Mouse (Mus musculus): Measurements from ENCODE around the gene Actg1. TPM values are rescaled to one million over a fixed set of nuclear protein-coding genes. Genes with fewer than 3 reads are reported as not detected.
"Not testable (repeated sequence)": the region's sequence is repeated elsewhere in the genome, so short reads cannot be mapped to it uniquely, and the experiment has no call there.

Actg1 gene
- polyA plus RNA-seq, 1 experiment from 2014 or later, result 1,592 TPM

- H3K4me2 ChIP-seq, result peak overlapping the region; percentile 95
- peak; percentile 86 for DNase-seq (ENCODE audit: low spot score)
- H3K27ac ChIP-seq (ENCODE audit: low read depth, low read length), result peak overlapping the region; percentile 99
- peaks cover 58% of the 10 kb centered on the region for H3K4me1 ChIP-seq (replicated peaks; ENCODE audit: control insufficient read depth, insufficient read depth, low read length)
- WGBS, result under 1% methylated on average over 68 of the region's 68 CpGs
- peaks cover 11% of the 10 kb centered on the region for H3K36me3 ChIP-seq (ENCODE audit: control insufficient read depth, insufficient read depth, low read length)
- H3K9ac ChIP-seq (ENCODE audit: low read depth, low read length), result peak overlapping the region; percentile 100
- peak overlapping the region; percentile 100 for H3K4me3 ChIP-seq (ENCODE audit: low read depth, low read length)
- H3K9me3 ChIP-seq (ENCODE audit: control insufficient read depth, low read length), result no peaks in the 10 kb centered on the region
- peak; percentile 35 for ATAC-seq (replicated peaks; ENCODE audit: low FRiP score)
- H3K27me3 ChIP-seq (replicated peaks; ENCODE audit: control insufficient read depth, insufficient read depth, low read length), result no peaks in the 10 kb centered on the region
Observed at GRCm38 (mm10) chr11:120349986-120350702, 1.8 kb upstream of the Actg1 start.

- no peak for DNase-seq (ENCODE audit: low spot score)
- peak overlapping the region; percentile 100 for H3K9ac ChIP-seq (ENCODE audit: low read depth, low read length)
- H3K9me3 ChIP-seq (ENCODE audit: control insufficient read depth, low read length), result no peaks in the 10 kb centered on the region
- H3K27me3 ChIP-seq (replicated peaks; ENCODE audit: control insufficient read depth, insufficient read depth, low read length), result no peaks in the 10 kb centered on the region
- 3% methylated on average over 16 of the region's 16 CpGs for WGBS
- peak overlapping the region; percentile 100 for H3K4me3 ChIP-seq (ENCODE audit: low read depth, low read length)
- H3K36me3 ChIP-seq (ENCODE audit: control insufficient read depth, insufficient read depth, low read length), result peaks cover 14% of the 10 kb centered on the region
- H3K27ac ChIP-seq (ENCODE audit: low read depth, low read length), result peak overlapping the region; percentile 99
- peaks cover 51% of the 10 kb centered on the region for H3K4me1 ChIP-seq (replicated peaks; ENCODE audit: control insufficient read depth, insufficient read depth, low read length)
- H3K4me2 ChIP-seq, result peak overlapping the region; percentile 95
- ATAC-seq (replicated peaks; ENCODE audit: low FRiP score), result no peak
Observed at GRCm38 (mm10) chr11:120349371-120349985, 1.1 kb upstream of the Actg1 start.

- peak; percentile 18 for ATAC-seq (replicated peaks; ENCODE audit: low FRiP score)
- peak overlapping the region; percentile 100 for H3K4me3 ChIP-seq (ENCODE audit: low read depth, low read length)
- peaks cover 14% of the 10 kb centered on the region for H3K36me3 ChIP-seq (ENCODE audit: control insufficient read depth, insufficient read depth, low read length)
- peak overlapping the region; percentile 100 for H3K9ac ChIP-seq (ENCODE audit: low read depth, low read length)
- no peak for DNase-seq (ENCODE audit: low spot score)
- H3K27ac ChIP-seq (ENCODE audit: low read depth, low read length), result peak overlapping the region; percentile 99
- peak overlapping the region; percentile 95 for H3K4me2 ChIP-seq
- H3K27me3 ChIP-seq (replicated peaks; ENCODE audit: control insufficient read depth, insufficient read depth, low read length), result no peaks in the 10 kb centered on the region
- H3K9me3 ChIP-seq (ENCODE audit: control insufficient read depth, low read length), result no peaks in the 10 kb centered on the region
- WGBS, result 1% methylated on average over 47 of the region's 53 CpGs
- peaks cover 47% of the 10 kb centered on the region for H3K4me1 ChIP-seq (replicated peaks; ENCODE audit: control insufficient read depth, insufficient read depth, low read length)
Observed at GRCm38 (mm10) chr11:120348684-120349370, 485 bp upstream of the Actg1 start.

GRCm38 (mm10) chr11:120347301-120347700, 1.0 kb downstream of the Actg1 start:
- Histone ChIP-seq H3K36me3 (ENCODE audit: control insufficient read depth, insufficient read depth, low read length) (peaks cover 14% of the 10 kb centered on the region), H3K4me3 (ENCODE audit: low read depth, low read length) (peak overlapping the region; percentile 100), H3K4me1 (replicated peaks; ENCODE audit: control insufficient read depth, insufficient read depth, low read length) (peaks cover 33% of the 10 kb centered on the region), H3K27ac (ENCODE audit: low read depth, low read length) (peak overlapping the region; percentile 99), H3K27me3 (replicated peaks; ENCODE audit: control insufficient read depth, insufficient read depth, low read length) (no peaks in the 10 kb centered on the region), H3K9me3 (ENCODE audit: control insufficient read depth, low read length) (no peaks in the 10 kb centered on the region), H3K4me2 (peak overlapping the region; percentile 95), H3K9ac (ENCODE audit: low read depth, low read length) (peak overlapping the region; percentile 100)
- no peak for ATAC-seq (replicated peaks; ENCODE audit: low FRiP score)
- DNase-seq (ENCODE audit: low spot score), result no peak
- 5% methylated on average over 10 of the region's 10 CpGs for WGBS

GRCm38 (mm10) chr11:120346383-120347034, 1.8 kb downstream of the Actg1 start:
- peak overlapping the region; percentile 40 for H3K4me3 ChIP-seq (ENCODE audit: low read depth, low read length)
- peak overlapping the region; percentile 56 for H3K9ac ChIP-seq (ENCODE audit: low read depth, low read length)
- not testable (repeated sequence) for ATAC-seq (replicated peaks; ENCODE audit: low FRiP score); H3K27ac ChIP-seq (ENCODE audit: low read depth, low read length); DNase-seq (ENCODE audit: low spot score); H3K9me3 ChIP-seq (ENCODE audit: control insufficient read depth, low read length); H3K27me3 ChIP-seq (replicated peaks; ENCODE audit: control insufficient read depth, insufficient read depth, low read length)
- H3K36me3 ChIP-seq (ENCODE audit: control insufficient read depth, insufficient read depth, low read length), result peaks cover 14% of the 10 kb centered on the region
- peaks cover 31% of the 10 kb centered on the region for H3K4me1 ChIP-seq (replicated peaks; ENCODE audit: control insufficient read depth, insufficient read depth, low read length)
- WGBS, result 73% methylated on average over 11 of the region's 13 CpGs
- peak overlapping the region; percentile 70 for H3K4me2 ChIP-seq

GRCm38 (mm10) chr11:120345067-120345681, 3.2 kb downstream of the Actg1 start:
- H3K27me3 ChIP-seq (replicated peaks; ENCODE audit: control insufficient read depth, insufficient read depth, low read length), result no peaks in the 10 kb centered on the region
- H3K4me2 ChIP-seq, result peak overlapping the region; percentile 26
- H3K4me1 ChIP-seq (replicated peaks; ENCODE audit: control insufficient read depth, insufficient read depth, low read length), result peaks cover 21% of the 10 kb centered on the region
- H3K9ac ChIP-seq (ENCODE audit: low read depth, low read length), result no peak overlapping the region
- H3K27ac ChIP-seq (ENCODE audit: low read depth, low read length), result 0 out of 2 replicates have a peak overlapping the region, but pooled peaks have one; percentile 8
- no peak for ATAC-seq (replicated peaks; ENCODE audit: low FRiP score)
- peak overlapping the region; percentile 14; the same call in 1 of the 2 replicates for H3K4me3 ChIP-seq (ENCODE audit: low read depth, low read length)
- no peaks in the 10 kb centered on the region for H3K9me3 ChIP-seq (ENCODE audit: control insufficient read depth, low read length)
- 53% methylated on average over 1 of the region's 1 CpGs for WGBS
- DNase-seq (ENCODE audit: low spot score), result peak; percentile 37
- H3K36me3 ChIP-seq (ENCODE audit: control insufficient read depth, insufficient read depth, low read length), result peaks cover 14% of the 10 kb centered on the region

GRCm38 (mm10) chr11:120344310-120344920, 3.9 kb downstream of the Actg1 start:
- DNase-seq (ENCODE audit: low spot score), result peak; percentile 34
- Histone ChIP-seq H3K9ac (ENCODE audit: low read depth, low read length) (no peak overlapping the region), H3K27me3 (replicated peaks; ENCODE audit: control insufficient read depth, insufficient read depth, low read length) (no peaks in the 10 kb centered on the region), H3K36me3 (ENCODE audit: control insufficient read depth, insufficient read depth, low read length) (peaks cover 14% of the 10 kb centered on the region), H3K27ac (ENCODE audit: low read depth, low read length) (peak overlapping the region; percentile 30; the same call in 1 of the 2 replicates), H3K4me2 (no peak overlapping the region), H3K4me3 (ENCODE audit: low read depth, low read length) (0 out of 2 replicates have a peak overlapping the region, but pooled peaks have one; percentile 7), H3K9me3 (ENCODE audit: control insufficient read depth, low read length) (no peaks in the 10 kb centered on the region), H3K4me1 (replicated peaks; ENCODE audit: control insufficient read depth, insufficient read depth, low read length) (peaks cover 22% of the 10 kb centered on the region)
- ATAC-seq (replicated peaks; ENCODE audit: low FRiP score), result no peak
- 56% methylated on average over 5 of the region's 5 CpGs for WGBS

Measured in liver, embryonic 11.5 days (tissue).